Mouse (Mus musculus) urinary bladder, postnatal 4 days (tissue): ENCODE measurements around the gene Pik3r5.

Experiments used
- DNase-seq, 2 experiments: peaks; one replicate each; pipeline ENCODE4 v3.0.0; 2021 to 2022; ENCODE audit warnings: low spot score in 2 of 2

The Pik3r5 gene

GRCm38 (mm10) chr11:68448356-68448755 is 16.4 kb downstream of the Pik3r5 start:
- no peak for DNase-seq

DNA sequence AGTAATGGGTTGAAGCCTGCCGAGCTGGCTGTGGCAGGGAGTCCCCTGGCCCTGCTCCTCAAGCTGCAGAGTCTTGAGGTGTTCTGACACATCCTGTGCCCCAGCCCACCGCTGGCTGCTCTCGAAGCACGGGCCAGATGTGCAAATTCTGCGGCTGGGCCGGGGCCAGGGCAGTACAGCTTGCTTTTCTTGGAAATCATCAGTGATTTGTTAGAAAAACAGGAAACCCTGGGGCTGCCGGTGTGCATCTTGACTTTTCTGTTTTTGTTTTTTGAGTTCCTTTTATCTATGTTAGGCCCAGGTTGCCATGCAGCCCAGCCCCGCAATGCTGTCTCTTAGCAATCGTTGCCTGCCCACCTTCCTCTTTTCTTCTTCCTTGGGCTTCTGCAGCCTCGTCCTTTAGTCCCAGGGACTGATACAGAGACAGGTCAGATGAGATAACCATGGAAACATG is 19.4 kb downstream of the Pik3r5 start:
- DNase-seq = no peak

- no peak for DNase-seq
Observed at GRCm38 (mm10) chr11:68451747-68452405, 20.0 kb downstream of the Pik3r5 start.

- DNase-seq = no peak
Observed at GRCm38 (mm10) chr11:68452740-68453139, 20.8 kb downstream of the Pik3r5 start.

GRCm38 (mm10) chr11:68453301-68453700 is 21.4 kb downstream of the Pik3r5 start:
- no peak for DNase-seq

- peak in 1 of 2 experiments; percentile 45 for DNase-seq
Observed at GRCm38 (mm10) chr11:68458086-68458485, 26.2 kb downstream of the Pik3r5 start.

DNA sequence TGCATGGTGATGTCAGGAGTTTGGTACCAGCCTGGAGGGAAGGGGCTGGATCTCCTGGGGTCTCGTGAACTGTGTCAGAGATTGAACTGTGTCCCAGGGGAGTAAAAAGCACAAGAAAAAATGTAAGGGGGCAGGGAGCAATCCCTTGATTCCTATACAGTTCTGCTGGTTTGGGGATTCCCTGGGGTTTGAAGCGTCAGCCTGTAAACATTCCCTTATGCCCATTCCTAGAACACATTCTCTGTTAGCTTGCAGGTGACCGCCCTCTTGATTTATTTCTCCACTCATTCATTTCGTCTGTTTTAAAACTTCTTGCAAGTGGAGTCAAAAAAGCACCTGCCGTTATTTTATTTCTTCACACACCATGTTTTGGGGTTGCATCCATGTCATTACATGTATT is 27.1 kb downstream of the Pik3r5 start:
- no peak for DNase-seq

DNA sequence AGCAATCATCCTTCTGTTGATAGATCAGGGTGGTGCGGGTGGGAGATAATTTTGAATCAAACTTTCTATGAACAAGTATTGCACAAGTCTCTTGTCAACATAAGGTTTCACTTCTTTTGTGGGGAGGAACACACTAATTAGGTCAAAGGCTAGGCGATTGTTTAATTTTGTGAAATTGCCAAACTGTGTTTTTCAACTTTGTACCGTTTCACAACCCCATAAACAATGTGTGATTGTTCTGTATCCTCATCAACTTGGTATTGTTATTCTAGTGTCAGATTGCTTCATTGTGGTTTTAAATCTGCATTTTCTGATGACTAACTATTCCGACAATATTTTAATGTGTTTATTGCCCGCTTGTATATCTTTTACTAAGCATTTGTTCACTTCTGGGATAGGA is 27.6 kb downstream of the Pik3r5 start:
- DNase-seq = no peak

DNA sequence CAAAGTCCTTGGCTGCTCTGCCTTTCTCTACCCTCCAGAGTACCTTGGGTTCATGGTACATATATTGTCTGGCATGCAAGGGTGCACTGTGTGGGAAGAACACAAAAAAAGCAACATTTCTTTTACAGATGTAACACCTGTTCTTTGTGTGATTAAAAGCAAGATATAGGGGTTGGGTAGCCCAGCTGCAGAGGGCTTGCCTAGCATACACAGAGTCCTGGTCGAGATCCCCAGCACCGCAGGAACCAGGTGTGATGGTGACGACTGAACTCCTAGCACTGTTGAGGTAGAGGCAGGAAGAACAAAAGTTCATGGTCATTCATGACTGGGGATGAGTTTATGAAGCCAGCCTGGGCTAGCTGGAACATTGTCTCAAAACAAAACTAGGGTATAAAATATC is 30.8 kb downstream of the Pik3r5 start:
- no peak for DNase-seq

DNA sequence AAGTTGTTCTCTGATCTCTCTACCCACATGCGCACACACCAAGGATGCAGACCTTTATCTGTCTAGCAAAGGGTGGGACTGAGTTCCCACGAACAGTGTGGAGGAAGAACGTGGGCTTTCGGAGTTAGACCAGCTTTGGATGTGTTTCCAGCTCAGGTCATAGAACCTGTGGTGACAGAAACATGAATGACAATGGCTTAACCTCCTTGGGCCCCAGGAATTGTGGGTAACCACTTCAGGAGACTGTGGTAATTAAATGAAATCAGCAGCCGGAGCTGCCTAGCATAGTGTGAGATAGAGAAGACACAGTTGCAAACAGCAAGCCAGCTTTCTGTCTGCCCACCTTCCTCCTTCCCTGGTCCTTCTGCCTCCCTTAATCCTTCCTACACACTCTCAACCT is 32.3 kb downstream of the Pik3r5 start:
- no peak for DNase-seq

- no peak for DNase-seq
Observed at GRCm38 (mm10) chr11:68465090-68465489, 33.2 kb downstream of the Pik3r5 start.

- no peak for DNase-seq
Observed at GRCm38 (mm10) chr11:68467441-68467840, 35.5 kb downstream of the Pik3r5 start.

GRCm38 (mm10) chr11:68467962-68468612 is 36.2 kb downstream of the Pik3r5 start:
- DNase-seq = no peak

- no peak for DNase-seq
Observed at GRCm38 (mm10) chr11:68468886-68469285, 37.0 kb downstream of the Pik3r5 start.

GRCm38 (mm10) chr11:68472162-68472849 is 40.4 kb downstream of the Pik3r5 start:
- no peak for DNase-seq

DNA sequence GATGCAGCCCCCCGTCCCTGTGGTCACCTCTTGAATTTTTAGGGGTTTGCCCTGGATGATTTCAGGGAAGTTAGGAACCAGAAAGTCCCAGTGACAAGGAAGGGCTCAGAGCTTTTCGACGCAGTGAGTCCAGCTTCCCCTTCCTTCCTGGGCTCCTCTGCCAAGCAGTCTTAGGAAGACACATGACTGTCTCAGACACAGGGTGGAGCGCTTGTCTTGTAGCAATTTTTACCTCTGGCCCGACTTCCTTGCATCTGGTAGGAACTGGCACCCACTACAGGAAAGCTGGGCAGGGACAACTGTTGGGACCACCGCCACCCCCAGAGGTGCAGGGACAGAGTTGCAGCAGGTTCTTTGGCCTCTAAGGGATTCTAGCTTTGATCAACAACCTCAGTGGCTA is 42.7 kb downstream of the Pik3r5 start:
- DNase-seq = no peak

DNA sequence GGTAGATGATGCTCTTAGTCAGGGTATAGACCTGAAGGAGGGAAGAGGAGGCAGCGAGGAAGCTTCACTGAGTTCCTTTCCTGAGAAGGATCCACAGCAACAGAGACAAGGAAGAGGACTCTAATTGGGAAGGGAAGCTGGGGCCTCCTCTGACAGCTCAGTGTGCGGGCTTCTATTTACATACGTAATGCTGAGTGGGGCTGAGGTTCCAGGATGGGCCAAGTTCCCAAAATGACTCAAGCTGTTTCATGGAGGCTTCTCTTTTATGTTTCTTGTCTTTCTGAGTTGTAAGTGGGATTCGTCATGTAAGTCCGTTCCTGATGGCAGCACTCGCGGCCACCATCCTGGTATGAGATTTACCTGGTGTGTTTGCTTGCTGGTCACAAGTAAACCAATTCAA is 43.8 kb downstream of the Pik3r5 start:
- no peak for DNase-seq

DNA sequence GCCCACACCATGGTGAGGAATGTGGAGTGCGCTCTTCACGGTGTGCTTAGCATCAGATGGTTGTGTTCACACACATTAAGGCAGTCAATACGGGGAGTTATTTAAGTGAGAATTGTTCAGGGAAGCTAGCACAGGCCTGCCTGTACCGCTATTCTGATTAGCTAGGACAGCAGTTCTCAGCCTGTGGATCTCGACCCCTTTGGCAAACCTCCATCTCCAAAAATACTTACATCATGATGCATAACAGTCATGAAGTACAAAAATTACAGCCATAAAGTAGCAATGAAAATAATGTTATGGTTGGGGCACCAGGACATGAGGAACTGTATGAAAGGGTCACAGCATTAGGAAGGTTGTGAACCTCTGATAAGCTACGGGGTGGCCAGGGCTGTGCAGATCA is 45.7 kb downstream of the Pik3r5 start:
- no peak for DNase-seq

DNA sequence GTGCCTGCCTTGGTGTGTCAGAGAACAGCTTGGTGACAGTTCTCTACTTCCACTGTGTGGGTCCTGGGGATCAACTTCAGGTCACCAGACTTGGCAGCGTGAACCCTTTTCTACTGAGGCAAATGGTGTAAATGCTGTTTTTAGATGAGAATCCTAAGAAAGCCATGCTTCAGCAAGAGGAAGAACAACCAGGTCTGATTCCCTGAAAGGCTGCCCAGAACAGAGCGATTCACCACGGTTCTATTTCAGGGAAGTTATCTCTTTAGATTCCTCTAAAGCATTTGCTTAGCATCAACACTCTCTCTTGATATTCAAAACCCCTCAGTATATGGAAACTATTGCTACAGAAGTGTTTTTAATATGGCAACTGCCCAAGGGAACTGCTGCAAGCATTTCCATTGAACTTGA is 46.7 kb downstream of the Pik3r5 start:
- no peak for DNase-seq

GRCm38 (mm10) chr11:68480660-68481059 is 48.7 kb downstream of the Pik3r5 start:
- no peak for DNase-seq

DNA sequence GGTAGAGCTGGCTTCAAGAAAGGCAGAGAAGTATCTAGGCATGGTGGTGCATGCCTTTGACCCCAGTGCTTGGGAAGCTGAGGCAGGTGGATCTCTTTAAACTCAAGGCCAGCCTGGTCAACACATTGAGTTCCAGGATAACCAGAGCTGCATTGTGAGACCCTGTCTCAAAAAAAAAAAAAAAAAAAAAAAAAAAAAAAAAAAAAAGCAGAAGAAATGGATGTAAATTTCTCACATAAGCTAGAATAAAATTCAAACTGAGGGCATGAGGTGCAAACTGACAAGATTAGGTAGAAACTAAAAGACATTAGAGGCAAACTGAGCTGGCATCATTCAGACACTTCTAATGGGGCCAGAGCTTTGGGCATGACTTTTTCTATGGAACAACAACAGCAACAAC is 50.1 kb downstream of the Pik3r5 start:
- DNase-seq = no peak

- DNase-seq = no peak
Observed at GRCm38 (mm10) chr11:68483213-68483612, 51.3 kb downstream of the Pik3r5 start.

DNA sequence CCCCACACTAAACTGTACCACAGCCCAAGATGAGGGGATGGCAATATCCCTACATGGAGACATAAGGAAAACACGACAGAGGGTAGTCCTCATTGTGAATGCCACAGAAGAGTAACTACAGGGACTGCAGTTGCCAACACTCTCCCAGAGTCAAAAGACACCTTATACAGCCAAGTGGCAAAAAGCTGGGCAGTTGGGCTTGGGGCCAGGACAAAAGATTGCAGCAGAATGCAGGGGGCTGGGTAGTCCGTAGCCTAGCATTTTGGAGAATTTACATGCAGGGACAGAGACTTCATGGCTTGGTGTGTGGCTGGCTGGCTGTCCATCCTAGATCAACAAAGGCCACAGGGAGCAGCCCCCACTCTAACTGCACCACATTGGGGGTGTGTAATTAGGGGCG is 52.5 kb downstream of the Pik3r5 start:
- no peak for DNase-seq
